Mouse (Mus musculus): ENCODE measurements around the gene Agrp.

Gene Agrp

DNA sequence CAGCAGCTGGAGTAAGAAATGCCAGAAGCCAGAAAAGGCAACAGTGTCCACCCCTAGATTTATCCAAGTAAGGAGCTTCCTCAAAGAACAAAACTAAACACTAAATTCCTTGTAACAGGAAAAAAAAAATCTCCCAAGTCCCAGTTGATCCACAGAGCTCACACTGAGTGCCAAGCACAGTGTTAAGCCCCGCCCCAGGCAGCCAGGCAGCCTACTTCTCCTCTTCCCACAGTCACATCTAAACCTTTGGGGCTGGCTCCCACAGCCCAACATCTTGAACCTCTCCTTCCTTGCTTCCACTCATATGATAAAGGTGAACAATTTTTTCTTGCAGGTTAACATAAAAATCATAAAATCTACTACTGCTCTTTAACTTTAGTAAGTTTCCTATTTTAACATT, 73.3 kb downstream of the Agrp start:
- Histone ChIP-seq H3K36me3 (ENCODE audit: insufficient read depth, low read length) (peaks cover 18% of the 10 kb centered on the region), H3K9me3 (ENCODE audit: low read length) (no peaks in the 10 kb centered on the region), H3K4me1 (replicated peaks; ENCODE audit: low read depth, low read length) (peaks cover 30% of the 10 kb centered on the region), H3K4me3 (replicated peaks; ENCODE audit: low read length) (no peak overlapping the region), H3K27me3 (ENCODE audit: insufficient read depth, low read length) (peaks cover 10% of the 10 kb centered on the region)
- TF ChIP-seq POU5F1 (IDR thresholded peaks at IDR 0.05; ENCODE audit: borderline replicate concordance, low read length) (no peak), NANOG (IDR thresholded peaks at IDR 0.05; ENCODE audit: borderline replicate concordance, low read length) (no peak), CTCF (conservative IDR thresholded peaks at IDR 0.05; ENCODE audit: low read length) (no peak)

DNA sequence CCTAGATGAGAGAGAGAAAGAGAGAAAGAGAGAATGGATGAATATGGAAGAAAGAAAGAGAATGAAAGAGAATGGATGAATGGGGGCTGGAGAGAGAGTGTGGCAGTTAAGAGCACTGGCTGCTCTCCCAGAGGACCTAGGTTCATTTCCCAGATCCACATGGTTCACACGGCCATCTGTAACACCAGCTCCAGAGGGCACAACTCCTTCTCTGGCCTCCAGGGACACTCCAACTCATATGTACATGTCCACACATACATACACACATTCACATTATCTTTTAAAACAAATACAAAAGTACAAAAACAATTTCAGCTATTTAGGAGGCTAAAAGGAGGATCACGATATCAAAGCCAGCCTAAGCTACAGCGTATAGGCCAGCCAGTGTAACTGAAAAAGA, 74.3 kb downstream of the Agrp start:
- Histone ChIP-seq H3K4me1 (replicated peaks; ENCODE audit: low read depth, low read length) (peaks cover 23% of the 10 kb centered on the region), H3K9me3 (ENCODE audit: low read length) (no peaks in the 10 kb centered on the region), H3K27me3 (ENCODE audit: insufficient read depth, low read length) (peaks cover 10% of the 10 kb centered on the region), H3K36me3 (ENCODE audit: insufficient read depth, low read length) (peaks cover 21% of the 10 kb centered on the region), H3K4me3 (replicated peaks; ENCODE audit: low read length) (no peak overlapping the region)
- TF ChIP-seq NANOG (IDR thresholded peaks at IDR 0.05; ENCODE audit: borderline replicate concordance, low read length) (no peak), CTCF (conservative IDR thresholded peaks at IDR 0.05; ENCODE audit: low read length) (no peak), POU5F1 (IDR thresholded peaks at IDR 0.05; ENCODE audit: borderline replicate concordance, low read length) (no peak)

DNA sequence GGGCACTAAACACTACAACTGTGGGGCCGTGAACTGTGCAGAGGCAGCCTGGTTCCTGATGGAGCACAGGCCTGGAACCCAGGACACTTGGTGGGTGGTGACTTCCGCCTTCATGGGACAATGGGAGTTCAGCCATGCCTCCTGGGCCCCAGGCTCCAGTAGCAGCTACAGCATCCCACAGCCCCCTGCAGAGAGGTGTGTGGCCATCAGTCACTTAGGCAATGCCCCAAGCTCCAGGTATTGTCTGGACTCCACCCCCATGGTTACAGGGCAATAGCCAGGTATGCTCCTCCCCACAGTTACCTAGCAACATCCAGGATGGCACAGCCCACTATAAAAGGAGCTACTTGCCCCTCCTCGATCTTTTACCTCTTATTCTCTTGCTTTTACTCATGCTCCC, 82.0 kb downstream of the Agrp start:
- no peak overlapping the region; the same call in 1 of the 2 replicates for H3K4me3 ChIP-seq (replicated peaks; ENCODE audit: low read length)
- TF ChIP-seq POU5F1 (IDR thresholded peaks at IDR 0.05; ENCODE audit: borderline replicate concordance, low read length) (no peak), NANOG (IDR thresholded peaks at IDR 0.05; ENCODE audit: borderline replicate concordance, low read length) (no peak), CTCF (conservative IDR thresholded peaks at IDR 0.05; ENCODE audit: low read length) (no peak)
- no peaks in the 10 kb centered on the region for H3K9me3 ChIP-seq (ENCODE audit: low read length)
- H3K4me1 ChIP-seq (replicated peaks; ENCODE audit: low read depth, low read length), result peaks cover 23% of the 10 kb centered on the region
- H3K27me3 ChIP-seq (ENCODE audit: insufficient read depth, low read length), result no peaks in the 10 kb centered on the region
- H3K36me3 ChIP-seq (ENCODE audit: insufficient read depth, low read length), result peaks cover 28% of the 10 kb centered on the region

DNA sequence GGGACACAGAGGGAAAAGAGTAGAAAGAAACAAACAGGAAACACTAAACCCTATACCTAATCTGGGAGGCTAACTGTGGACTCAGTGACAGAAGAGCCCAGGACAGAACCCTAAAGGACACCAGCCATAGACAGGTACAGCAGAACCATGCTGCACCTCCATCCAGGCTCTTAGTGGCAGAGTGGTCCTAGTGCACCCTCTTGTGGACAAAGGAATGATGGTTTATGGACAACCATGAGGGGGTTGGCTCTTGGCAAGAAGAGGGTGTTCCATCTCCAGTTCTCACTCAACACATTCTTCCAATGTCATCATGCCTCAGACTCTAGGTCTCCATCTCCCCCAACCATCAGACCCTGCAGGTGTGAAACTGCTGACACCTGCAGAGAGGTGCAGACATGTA, 83.1 kb downstream of the Agrp start:
- TF ChIP-seq CTCF (conservative IDR thresholded peaks at IDR 0.05; ENCODE audit: low read length) (peak; percentile 57), POU5F1 (IDR thresholded peaks at IDR 0.05; ENCODE audit: borderline replicate concordance, low read length) (no peak), NANOG (IDR thresholded peaks at IDR 0.05; ENCODE audit: borderline replicate concordance, low read length) (no peak)
- no peaks in the 10 kb centered on the region for H3K27me3 ChIP-seq (ENCODE audit: insufficient read depth, low read length)
- H3K36me3 ChIP-seq (ENCODE audit: insufficient read depth, low read length), result peaks cover 28% of the 10 kb centered on the region
- H3K4me3 ChIP-seq (replicated peaks; ENCODE audit: low read length), result no peak overlapping the region
- peaks cover 23% of the 10 kb centered on the region for H3K4me1 ChIP-seq (replicated peaks; ENCODE audit: low read depth, low read length)
- H3K9me3 ChIP-seq (ENCODE audit: low read length), result no peaks in the 10 kb centered on the region

DNA sequence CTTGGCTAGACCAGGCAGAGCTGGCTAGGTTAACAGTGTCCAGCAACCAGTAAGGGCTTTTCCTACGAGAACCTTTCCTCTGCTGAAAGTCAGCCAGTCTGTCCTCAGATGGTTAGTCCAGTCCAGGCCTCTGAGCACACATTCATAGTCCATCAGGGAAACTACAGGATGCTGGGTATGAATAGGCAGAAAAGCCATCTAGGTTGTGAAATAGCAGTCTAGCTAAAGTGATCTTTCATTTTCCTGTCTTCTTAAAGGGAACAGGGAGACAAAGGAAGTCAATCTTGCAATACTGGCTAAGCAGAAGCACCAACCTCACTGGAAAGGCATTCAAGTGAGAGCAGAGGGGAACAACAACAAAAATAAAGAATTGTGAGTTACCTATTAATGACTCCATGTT, 84.4 kb downstream of the Agrp start:
- Histone ChIP-seq H3K4me3 (replicated peaks; ENCODE audit: low read length) (no peak overlapping the region), H3K36me3 (ENCODE audit: insufficient read depth, low read length) (peaks cover 21% of the 10 kb centered on the region; the same call in 1 of the 2 replicates), H3K9me3 (ENCODE audit: low read length) (no peaks in the 10 kb centered on the region), H3K27me3 (ENCODE audit: insufficient read depth, low read length) (no peaks in the 10 kb centered on the region), H3K4me1 (replicated peaks; ENCODE audit: low read depth, low read length) (peaks cover 23% of the 10 kb centered on the region)
- no peak for TF ChIP-seq NANOG (IDR thresholded peaks at IDR 0.05; ENCODE audit: borderline replicate concordance, low read length)
- TF ChIP-seq POU5F1 (IDR thresholded peaks at IDR 0.05; ENCODE audit: borderline replicate concordance, low read length), result no peak
- TF ChIP-seq CTCF (conservative IDR thresholded peaks at IDR 0.05; ENCODE audit: low read length), result no peak

DNA sequence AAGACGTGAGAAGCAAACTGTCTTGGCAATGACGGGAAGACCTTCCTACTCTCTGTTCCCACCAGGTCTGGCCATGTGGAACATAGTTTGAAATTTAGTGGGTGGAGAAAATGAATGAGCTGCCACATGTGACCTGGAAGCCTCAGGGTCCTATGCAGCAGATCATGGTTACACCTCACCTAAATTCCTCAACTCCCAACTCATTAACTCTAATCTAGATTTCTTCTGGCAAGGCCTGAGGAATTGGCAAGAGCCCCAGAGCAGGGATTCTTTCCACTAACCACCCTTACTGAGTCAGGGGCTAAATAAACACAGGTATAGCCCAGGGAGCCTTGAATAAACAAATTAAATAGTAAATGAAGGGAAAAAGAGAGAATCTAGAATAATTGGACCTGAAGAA, 85.2 kb downstream of the Agrp start:
- Histone ChIP-seq H3K4me3 (replicated peaks; ENCODE audit: low read length) (no peak overlapping the region), H3K27me3 (ENCODE audit: insufficient read depth, low read length) (no peaks in the 10 kb centered on the region), H3K4me1 (replicated peaks; ENCODE audit: low read depth, low read length) (peaks cover 23% of the 10 kb centered on the region), H3K36me3 (ENCODE audit: insufficient read depth, low read length) (peaks cover 21% of the 10 kb centered on the region; the same call in 1 of the 2 replicates), H3K9me3 (ENCODE audit: low read length) (no peaks in the 10 kb centered on the region)
- no peak for TF ChIP-seq CTCF (conservative IDR thresholded peaks at IDR 0.05; ENCODE audit: low read length)
- no peak for TF ChIP-seq POU5F1 (IDR thresholded peaks at IDR 0.05; ENCODE audit: borderline replicate concordance, low read length)
- no peak for TF ChIP-seq NANOG (IDR thresholded peaks at IDR 0.05; ENCODE audit: borderline replicate concordance, low read length)

DNA sequence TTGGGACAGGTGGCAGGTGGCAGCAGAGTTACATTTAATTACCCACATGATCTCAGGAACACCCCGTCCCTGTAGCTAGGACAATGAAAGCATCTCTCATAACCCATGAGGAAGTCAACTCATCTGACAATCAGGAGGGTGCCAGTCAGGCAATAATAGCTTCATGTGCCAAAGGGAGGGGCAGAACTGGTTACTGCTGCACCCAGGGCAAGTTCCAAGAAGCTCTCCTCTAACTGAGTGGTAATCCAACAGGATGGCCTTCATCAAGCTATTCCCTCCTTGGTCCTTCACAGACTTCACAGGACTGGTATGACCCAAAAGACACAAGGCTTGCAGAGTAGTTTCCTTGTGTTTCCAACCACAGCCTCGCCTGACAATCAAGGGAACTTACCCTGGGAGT, 87.1 kb downstream of the Agrp start:
- peaks cover 12% of the 10 kb centered on the region for H3K4me1 ChIP-seq (replicated peaks; ENCODE audit: low read depth, low read length)
- H3K4me3 ChIP-seq (replicated peaks; ENCODE audit: low read length), result no peak overlapping the region
- H3K36me3 ChIP-seq (ENCODE audit: insufficient read depth, low read length), result peaks cover 21% of the 10 kb centered on the region; the same call in 1 of the 2 replicates
- TF ChIP-seq NANOG (IDR thresholded peaks at IDR 0.05; ENCODE audit: borderline replicate concordance, low read length), result no peak
- TF ChIP-seq POU5F1 (IDR thresholded peaks at IDR 0.05; ENCODE audit: borderline replicate concordance, low read length), result no peak
- TF ChIP-seq CTCF (conservative IDR thresholded peaks at IDR 0.05; ENCODE audit: low read length), result no peak
- H3K9me3 ChIP-seq (ENCODE audit: low read length), result no peaks in the 10 kb centered on the region
- H3K27me3 ChIP-seq (ENCODE audit: insufficient read depth, low read length), result no peaks in the 10 kb centered on the region

DNA sequence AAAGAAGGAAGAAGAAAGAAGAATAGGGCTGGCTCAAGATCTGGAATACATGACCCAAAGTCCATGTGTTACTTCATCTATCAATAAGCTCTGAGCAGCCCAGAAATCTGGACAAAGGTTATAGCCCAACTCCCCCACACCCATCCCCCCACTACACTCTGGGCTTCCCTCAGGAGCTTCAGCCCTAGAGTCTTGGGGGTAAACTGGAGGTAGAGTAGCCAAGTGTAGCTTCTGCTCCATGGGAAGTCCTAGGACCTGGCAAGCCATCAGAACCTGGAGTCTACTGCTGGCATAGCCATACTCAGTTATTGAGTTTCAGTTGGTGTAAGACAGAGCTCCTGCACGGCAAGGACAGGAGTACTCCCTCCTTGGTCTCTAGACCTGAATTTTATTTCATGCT, 87.7 kb downstream of the Agrp start:
- Histone ChIP-seq H3K9me3 (ENCODE audit: low read length) (no peaks in the 10 kb centered on the region), H3K4me3 (replicated peaks; ENCODE audit: low read length) (no peak overlapping the region), H3K36me3 (ENCODE audit: insufficient read depth, low read length) (peaks cover 21% of the 10 kb centered on the region; the same call in 1 of the 2 replicates), H3K27me3 (ENCODE audit: insufficient read depth, low read length) (no peaks in the 10 kb centered on the region), H3K4me1 (replicated peaks; ENCODE audit: low read depth, low read length) (peaks cover 6% of the 10 kb centered on the region)
- TF ChIP-seq NANOG (IDR thresholded peaks at IDR 0.05; ENCODE audit: borderline replicate concordance, low read length) (no peak), CTCF (conservative IDR thresholded peaks at IDR 0.05; ENCODE audit: low read length) (no peak), POU5F1 (IDR thresholded peaks at IDR 0.05; ENCODE audit: borderline replicate concordance, low read length) (no peak)

All from E14TG2a.4 (cell line).